Mouse (Mus musculus): Measurements from ENCODE around the gene Ccnd1. TPM values are rescaled to one million over a fixed set of nuclear protein-coding genes. Genes with fewer than 3 reads are reported as not detected.

Gene Ccnd1
- polyA plus RNA-seq (2012; rRNA removed): 50.2 and 76.3 TPM in 2 replicates

DNA sequence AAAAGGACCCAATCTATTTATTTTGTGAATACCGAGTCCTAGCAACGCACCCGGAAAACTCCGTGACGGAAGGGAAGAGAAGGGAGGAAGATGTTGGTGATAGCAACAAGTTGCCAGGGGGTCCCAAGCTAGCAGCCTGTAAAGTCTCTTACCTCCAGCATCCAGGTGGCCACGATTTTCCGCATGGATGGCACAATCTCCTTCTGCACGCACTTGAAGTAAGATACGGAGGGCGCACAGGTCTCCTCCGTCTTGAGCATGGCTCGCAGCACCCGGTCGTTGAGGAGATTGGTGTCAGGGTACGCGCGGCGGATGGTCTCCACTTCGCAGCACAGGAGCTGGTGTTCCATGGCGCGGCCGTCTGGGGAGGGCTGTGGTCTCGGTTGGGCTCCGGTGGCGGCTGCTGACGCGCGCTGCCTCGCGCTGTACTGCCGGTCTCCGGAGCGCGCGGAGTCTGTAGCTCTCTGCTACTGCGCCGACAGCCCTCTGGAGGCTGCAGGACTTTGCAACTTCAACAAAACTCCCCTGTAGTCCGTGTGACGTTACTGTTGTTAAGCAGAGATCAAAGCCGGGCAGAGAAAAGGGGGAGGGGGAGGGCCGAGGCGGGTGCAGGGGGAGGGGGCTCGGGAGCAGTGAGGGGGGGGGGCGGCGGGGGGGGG, at the start of gene Ccnd1:
Ccnd1 (minus strand) TSS at position 582 of the 659 bp plus-strand sequence.
- DNase-seq (ENCODE audit: low read depth): no peak

DNA sequence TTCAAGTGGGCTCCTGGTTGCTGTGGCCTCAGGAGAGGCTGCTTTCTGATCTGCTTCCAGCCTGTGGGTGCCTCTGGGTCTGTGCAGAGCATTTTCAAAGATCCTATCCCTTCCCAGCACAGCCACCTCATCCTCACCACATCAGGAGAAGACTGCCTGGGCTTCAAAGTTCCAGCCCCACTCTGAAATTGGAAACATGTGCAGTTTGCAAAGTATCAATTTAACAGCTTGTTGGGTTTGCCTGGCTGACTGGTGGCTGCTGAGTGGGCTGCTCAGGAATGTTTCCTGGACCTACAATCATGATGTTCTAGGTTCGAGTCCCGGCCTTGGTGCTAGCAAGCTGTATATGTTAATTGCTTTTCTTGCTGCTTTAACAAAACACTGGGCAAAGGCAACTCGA, 49.1 kb upstream of the Ccnd1 start:
- no peak for DNase-seq (ENCODE audit: low read depth)

DNA sequence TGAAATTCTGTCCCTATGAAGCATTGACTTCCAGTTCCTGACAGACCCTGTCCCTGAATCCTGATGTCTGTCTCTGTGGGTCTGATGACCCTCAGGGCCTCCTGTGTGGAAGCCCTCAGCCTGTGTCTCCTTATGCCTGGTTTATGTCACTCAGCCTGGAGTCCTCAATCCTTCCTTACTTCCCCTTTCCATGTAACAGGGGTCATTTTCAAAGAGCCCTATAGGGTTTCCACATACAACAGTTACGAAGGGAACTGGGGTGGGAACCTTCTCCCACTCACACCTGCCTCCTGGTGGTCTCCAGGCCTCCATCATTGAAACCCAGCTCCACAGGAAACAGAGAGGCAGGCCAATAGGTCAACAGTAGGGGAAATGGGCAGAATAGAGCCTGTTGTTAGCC, 45.4 kb upstream of the Ccnd1 start:
- no peak for DNase-seq (ENCODE audit: low read depth)

DNA sequence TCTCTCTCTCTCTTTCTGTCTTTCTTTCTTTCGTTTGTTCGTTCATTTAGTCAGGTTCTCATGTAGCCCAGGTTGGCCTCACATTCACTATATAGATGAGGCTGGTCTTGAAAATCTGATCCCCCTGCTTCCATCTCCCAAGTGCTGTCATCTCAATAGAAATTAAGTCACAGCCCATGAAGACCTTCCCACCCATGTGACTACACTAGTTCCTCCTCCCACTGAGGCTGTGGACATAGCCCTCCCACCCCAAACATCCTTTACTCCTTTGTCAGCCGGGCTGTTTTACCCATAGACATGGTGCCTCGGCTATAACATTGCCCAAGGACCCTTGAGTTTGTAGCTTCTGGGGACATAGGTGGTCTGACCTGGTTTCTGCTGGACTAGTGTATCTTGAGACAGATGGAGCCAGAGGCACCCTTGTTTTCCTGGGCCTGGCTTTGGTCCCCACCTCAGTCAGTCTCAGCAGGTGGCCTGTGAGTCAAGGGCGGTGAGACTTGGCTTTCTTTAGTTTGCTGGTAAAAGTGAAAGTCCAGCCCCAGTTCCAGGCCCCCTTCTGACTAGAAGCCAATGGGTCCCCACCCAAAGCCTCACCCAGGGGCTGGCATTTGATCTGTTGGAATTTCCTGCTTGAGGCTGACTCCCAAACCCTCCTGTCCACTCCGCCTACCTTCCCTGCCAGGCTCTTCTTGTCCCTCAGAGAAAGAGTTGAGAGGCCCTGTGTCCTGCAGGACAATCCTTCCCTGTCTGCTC, 42.8 kb upstream of the Ccnd1 start:
- DNase-seq (ENCODE audit: low read depth): no peak

DNA sequence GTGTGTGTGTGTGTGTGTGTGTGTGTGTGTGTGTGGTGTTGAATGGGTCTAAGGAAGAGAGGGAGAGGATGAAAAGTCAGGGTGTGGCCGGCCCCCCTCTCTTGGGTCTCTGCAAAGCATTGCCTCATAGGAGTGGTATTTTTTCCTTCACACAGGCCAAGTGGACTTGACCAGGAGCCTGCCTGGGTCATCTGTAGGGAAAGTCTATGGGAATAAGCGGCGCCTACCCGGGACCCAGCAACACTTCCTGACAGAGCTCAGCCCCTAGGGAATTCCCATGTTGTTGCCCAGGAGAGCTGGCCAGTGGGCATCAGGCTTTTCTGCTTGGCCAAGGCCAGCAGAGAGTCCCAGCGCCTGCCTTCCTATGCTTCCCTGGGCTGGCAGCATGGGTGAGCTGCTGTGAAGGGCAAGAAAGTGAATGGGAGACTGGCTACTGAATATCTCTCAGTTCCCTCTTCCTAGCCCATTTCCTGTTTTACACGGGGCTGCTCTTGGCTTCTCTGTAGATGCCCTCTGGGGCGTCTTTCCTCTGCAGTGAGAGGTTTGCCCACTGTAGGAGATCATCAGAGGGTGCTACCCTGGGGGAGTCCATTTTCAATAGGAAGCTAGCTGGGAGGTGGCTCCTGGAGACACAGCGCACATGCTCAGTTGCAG, 41.8 kb upstream of the Ccnd1 start:
- no peak for DNase-seq (ENCODE audit: low read depth)

DNA sequence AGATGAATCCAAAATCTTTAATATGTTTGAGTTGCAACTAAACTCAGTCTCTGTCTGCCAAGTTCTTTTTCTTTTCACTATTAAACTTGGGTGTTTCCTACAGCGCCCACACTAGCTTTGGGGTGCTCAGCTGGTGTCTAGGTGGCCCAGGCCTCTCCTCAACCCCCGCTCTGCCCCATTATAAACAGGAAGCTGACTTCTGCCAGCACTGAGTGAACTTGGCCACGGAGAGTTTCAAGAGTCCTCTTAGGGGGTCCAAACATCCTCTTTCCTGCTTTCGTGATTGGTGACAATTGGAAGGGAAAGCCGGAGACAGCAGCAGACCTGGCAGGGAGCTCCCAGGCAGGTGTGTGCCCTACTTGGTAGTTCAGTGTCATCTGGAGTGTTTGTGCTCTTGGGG, 40.1 kb upstream of the Ccnd1 start:
- DNase-seq (ENCODE audit: low read depth): no peak

DNA sequence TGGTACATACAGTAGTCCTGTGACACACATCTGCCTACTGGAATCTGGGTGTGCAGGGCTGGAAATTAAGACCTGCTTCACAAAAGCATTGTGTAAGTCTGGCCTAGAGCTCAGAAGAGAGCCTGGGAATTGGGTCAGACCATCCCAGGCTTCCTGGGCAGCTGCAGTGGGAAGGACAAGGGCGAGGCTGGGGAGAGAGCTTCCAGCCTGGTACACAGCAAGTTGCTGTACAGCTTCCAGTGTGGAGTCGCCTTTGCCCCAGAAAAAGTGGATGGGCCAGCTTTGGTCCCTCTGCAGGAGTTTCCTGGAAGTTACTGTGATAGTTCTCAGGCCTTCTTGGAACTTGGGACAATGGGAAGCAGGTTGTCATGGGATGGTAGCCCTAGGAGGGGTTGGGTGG, 37.4 kb upstream of the Ccnd1 start:
- DNase-seq (ENCODE audit: low read depth): no peak

DNA sequence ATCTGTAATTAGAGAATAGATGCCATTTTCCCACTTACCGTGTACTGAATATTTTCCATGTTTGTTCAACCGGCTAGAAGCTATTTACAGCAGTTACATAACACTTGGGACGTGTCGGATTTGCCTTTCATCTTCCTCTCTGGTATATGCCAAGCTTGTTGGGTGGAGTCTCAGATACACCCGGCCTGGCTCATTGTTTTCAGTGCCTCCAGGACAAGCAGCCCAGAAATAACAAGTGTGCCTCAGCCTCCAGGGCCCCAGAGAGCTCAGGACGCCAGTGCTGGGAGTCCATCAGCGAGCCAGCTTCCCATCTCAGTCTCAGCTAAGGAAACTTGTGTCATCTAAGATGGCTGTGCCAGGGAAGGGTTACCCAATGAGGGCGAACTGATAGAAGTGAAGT, 33.7 kb upstream of the Ccnd1 start:
- DNase-seq (ENCODE audit: low read depth): no peak

DNA sequence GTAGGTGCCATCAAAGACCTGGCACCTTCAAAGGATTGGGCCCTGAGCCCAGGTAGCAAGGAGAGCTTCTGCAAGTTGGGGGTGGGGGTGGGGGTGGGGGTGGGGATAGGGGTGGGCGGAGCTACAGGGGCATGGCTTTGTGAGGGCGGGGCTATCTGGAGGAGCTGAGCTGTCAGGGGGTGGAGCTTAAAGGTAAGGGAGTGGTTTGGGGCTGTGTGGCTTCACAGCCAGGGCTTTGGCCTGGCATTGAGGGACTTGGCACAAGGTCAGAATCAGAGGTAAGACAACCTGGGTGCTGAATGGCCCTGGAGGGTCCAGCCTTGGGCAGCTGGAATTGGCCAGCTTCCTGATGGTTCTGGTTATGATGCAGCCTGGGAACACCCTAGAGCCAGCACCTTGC, 32.0 kb upstream of the Ccnd1 start:
- no peak for DNase-seq (ENCODE audit: low read depth)

DNA sequence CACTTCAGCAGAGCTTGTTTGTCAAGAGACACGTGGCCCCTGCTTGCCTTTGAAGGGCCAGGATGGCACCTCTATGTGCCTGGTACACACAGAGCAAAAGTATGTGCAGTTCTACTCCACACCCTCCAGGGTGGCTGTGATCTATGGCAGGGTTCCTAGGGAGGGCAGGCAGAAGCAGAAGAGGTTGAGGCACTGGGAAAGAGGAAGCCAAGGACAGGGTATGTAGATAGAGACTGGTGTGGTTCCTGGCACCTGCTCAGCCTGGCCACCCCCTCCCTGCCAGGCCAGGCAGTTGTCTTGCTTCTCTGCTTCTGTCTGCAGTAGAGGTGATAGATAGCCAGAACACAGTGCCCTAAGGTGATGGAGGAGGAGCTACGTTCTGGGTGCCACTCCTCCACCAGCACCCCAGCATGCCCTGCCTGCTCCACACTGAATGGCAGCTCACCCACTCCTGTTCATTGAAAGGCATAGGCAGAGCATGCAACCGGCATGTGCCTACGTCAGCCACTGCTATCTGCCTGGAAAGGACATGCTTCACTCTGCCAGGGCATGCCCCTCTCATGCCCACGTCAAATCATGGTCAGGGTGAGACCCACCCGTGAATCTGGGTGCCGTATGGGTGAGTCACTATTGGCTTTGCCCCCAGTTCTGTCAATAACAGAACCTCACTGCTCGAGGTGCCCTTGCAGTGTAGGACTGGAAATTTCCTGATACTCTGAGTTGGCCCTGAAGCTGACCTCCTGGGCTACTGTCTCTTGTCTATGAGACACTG, 31.5 kb upstream of the Ccnd1 start:
- no peak for DNase-seq (ENCODE audit: low read depth)

DNA sequence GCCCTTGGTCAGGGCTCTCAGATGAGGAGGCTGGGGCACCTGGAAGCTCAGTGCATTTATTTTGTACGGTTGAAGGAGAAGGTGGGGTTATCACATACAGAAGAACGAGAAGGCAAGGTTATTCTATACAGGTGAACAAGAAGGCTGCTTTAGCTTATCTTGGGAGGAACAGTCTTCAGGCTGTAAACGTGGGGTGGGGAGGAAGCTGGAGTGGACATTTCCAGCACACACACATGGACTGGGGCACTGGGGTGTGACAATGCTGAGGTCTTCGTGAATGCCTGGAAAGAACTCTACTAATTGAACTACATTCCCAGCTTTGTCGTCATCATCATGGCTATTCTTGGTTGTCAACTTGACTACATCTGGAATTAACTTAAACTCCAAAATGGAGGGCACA, 26.2 kb upstream of the Ccnd1 start:
- no peak for DNase-seq (ENCODE audit: low read depth)

DNA sequence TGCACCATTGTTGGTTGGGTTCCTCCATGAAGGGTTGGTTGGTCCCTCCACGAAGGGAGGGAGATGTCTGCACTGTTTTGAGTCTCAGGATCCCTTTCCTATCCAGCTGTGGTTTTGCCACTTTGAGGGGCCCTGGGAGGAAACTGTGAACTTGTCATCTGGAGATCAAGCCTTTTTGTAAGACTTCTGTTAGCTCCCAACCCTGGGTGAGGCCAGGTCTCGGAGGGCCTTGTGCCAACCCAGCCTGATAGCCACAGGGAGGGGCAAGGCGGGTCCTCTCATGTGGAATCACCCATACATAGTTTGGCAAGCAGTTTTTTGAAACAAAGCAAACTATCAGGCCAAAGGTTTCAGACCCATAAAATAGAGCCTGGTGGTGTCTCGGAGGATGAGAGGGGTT, 24.6 kb upstream of the Ccnd1 start:
- no peak for DNase-seq (ENCODE audit: low read depth)

DNA sequence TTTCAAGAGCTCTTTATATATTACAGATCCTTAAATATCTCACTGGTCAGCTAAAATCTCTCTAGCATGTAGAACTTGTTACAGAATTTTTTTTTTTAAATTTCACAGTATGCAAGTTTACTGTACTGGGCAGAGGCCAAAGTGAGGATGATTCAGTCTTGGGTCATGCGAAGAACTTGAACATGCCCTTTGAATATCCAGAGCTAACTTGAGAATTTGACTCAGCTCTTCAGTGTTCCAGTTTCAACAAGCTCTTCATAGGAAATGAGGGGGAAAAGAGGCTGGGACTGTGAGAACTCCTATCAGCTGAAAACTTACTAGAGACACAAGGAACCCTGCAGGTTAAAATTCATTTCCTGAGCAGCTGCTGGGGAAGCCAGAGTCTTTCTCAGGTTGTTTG, 24.2 kb upstream of the Ccnd1 start:
- no peak for DNase-seq (ENCODE audit: low read depth)

DNA sequence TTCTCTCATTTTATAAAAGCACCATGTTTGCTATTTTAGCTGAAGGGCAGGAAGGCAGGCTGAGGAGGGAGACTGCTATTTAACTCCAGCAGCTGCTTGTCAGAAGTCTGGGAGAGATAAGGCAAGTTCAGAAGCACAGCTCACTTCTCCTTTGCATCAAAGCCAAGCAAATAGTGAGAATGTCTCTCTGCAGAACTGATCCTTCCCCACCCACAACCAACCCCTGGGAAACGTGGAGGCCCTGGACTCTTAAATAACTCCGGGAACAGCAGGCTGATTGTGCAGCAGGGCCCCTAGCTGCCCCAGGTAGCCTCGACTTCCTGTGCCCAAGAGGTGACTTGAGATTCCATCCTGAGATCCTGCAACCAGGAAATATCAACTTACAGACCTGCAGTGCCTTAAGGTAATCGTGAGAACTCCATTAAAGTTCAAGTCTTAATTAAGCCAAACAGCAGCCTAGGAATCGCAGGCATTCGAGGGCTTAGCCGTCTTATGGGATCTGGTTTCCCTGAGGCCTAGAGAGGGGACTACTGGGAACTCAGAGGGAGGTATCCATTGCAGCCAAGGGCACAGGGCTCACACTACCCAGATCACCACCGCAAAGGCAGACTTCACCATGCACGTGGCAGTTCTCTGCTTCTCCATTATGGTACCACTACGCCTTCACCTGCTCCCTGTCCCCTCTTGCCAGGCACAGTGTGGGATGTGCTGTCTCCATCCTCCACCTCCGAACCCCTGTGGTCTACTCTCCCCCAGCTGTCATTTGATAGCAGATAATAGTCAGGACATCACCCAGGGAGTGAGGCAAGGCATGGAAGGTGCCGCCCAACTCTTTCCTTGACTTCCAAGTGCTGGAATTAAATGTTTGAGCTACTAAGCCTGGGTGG, 19.0 kb upstream of the Ccnd1 start:
- no peak for DNase-seq (ENCODE audit: low read depth)

DNA sequence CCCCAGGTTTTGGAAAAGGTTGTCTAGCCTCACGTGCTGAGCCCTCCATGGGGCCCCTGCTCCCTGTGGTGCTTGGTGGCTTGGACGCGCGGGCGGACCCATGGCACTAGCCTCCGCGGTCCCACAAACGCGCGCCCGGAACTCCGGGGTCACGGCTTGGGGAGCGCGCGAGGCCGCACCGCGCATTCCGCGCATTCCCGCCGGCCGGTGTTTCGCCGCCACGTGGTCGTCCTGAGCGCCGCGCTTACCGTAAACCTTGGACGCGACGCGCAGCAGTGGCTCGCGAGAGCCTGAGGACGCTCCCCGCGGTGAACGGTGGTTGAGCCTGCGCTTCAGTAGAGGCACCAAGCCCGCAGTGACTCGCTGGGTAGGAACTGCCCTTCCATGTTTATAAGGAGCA, 3.5 kb upstream of the Ccnd1 start:
- no peak for DNase-seq (ENCODE audit: low read depth)

DNA sequence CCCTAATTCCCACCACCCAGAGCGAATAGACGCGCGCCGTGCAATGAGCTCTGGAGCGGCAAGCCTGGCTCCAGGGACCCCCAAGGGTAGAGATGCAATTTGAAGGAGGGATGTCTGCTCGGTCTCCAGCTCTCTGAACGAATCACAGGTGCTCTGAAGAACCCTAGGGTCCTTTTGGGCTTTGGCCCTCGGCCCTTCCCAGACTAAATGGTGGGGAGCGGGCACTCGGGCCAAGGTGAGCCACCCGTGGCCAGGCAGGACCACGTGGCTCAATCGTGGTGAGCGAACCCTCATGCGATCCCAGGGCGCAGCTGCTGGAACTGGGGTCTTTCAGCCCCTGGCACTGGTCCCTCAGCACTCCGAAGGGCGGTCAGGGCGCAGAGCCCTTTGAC, 3.0 kb upstream of the Ccnd1 start:
- DNase-seq (ENCODE audit: low read depth): no peak

DNA sequence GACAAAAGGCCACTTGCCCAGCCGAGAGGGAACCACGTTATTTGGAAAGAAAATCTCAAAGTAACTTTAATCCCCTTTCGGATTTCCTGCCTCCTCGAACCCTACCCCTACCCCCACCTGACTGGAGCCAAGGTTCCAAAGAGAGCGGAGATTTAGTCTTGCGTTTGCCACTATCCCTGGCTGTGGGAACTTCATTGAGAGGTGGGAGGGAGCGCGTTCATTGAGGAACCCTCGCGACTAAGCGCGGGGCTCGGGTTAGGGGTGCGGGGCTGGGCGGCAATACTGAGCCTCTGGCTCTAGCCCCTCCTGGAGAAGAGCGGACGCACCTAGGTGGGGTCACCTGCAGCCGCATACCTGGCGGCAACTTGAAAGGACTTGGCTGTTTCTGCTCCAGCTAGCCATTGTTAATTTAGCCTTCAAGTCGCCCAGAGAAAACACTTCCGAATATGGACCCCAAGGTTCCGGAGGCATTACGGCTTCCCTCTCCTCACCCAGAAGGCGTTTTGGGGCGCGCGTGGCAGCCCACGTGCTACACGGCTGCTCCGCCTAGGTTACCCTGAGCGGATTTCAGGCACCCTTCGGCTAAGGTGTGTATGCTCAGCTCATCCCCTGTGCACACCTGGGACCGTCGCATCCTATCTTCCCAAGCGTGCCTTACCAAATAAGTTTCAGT, 2.5 kb upstream of the Ccnd1 start:
- no peak for DNase-seq (ENCODE audit: low read depth)

DNA sequence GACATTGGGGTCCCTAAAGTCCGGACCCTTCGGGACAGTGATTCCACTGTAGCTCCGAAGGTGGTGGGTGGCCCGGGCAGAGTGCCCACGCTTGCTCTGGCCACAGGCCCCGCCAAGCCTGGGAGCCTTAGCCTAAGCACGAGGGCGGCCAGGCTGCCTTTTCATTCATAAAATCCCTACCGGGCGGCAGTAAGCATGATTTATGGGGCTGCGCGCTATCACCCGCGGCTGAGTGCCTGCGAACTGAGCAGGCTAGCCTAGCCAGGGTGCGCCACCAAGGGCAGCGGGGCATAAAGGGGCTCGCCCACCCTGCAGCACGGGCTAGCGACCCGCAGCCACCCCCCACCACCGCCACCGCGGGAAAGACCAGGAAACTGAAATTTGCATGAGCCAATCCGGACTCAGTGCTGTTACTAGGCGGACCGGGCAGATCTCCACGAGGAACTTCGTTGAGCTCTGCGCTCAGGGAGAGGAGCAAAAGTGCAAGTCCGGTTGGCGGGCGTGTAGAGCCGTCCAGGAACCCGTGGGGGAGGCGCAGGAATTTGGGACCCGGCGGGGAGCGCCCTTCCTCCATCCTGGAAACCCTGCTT, 1.6 kb upstream of the Ccnd1 start:
- DNase-seq (ENCODE audit: low read depth): no peak

DNA sequence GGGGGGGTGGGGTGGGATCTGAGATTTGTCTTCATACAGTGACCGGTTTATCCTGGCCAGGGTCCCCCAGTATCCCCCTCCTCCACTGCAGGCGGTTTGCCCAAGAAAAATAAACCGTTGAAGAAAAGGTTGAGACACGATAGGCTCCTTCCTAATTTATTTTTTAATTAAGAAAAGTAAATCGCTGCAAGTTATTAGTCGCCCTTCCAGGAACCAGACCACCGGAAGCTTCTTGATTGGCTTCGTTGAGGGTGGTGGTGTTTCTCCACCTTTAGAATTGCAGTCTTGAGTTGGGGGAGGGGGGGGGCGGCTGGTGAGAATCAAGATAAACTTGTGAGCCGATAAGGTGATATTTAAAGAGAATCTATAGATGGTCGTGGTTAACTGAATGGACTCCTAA, 860 bp upstream of the Ccnd1 start:
- DNase-seq (ENCODE audit: low read depth): no peak

DNA sequence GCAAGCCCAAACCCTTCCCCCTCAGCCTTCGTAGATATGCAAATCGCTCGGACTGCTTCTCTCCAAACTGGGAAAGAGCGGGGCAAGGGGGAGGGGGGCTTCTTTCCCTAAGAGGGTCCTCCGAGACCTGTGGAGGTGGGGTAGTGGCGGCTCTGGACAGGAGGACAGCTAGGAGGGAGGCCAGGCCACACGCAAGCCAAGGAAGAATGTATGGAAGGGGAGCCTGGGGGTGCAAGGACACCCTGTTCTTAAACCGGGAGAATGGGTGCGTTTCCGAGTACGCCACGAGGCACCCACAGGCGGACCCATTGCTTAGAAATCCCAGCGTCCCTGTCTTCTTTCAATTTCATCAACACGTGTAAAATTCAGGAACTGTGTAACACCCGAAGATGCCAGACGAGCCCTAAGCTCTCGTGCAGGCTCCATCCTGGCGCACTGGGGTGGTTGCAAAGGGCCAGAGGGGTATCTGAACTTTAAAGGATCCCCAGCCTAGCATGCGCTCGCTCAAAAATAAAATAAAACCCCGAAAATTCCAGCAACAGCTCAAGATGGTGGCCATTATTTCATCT, 362 bp upstream of the Ccnd1 start:
- no peak for DNase-seq (ENCODE audit: low read depth)

Measured in gonadal fat pad, adult 2 months (tissue).